Mouse (Mus musculus) neural tube, embryonic 12.5 days (tissue): Measurements from ENCODE around the gene 4921524J17Rik. TPM values are rescaled to one million over a fixed set of nuclear protein-coding genes. Genes with fewer than 3 reads are reported as not detected.

Experiments
- ATAC-seq: fragments of 200-750 bp; cut with Nextera tagmentation; 2 replicates; pipeline ENCODE4 v1.8.0; 2017; ENCODE audit warnings: low read depth, mild to moderate bottlenecking, moderate TSS enrichment, moderate library complexity; ENCODE audit not compliant: low FRiP score
- H3K27ac ChIP-seq: fragments of 300-500 bp; sonication (generic); 2 replicates; pipeline ENCODE4 v1.5.1; 2016
- H3K27me3 ChIP-seq: fragments of 300-500 bp; sonication (generic); replicated peaks from 2 replicates; pipeline ENCODE4 v1.6.1; 2016; ENCODE audit warnings: mild to moderate bottlenecking
- H3K36me3 ChIP-seq: fragments of 300-500 bp; sonication (generic); 2 replicates; pipeline ENCODE4 v1.6.1; 2016; ENCODE audit warnings: mild to moderate bottlenecking
- H3K4me1 ChIP-seq: fragments of 300-500 bp; sonication (generic); 2 replicates; pipeline ENCODE4 v1.6.1; 2016
- H3K4me2 ChIP-seq: fragments of 300-500 bp; sonication (generic); replicated peaks from 2 replicates; pipeline ENCODE4 v1.6.1; 2016; ENCODE audit warnings: mild to moderate bottlenecking
- H3K4me3 ChIP-seq: fragments of 300-500 bp; sonication (generic); 2 replicates; pipeline ENCODE4 v1.5.1; 2016
- H3K9ac ChIP-seq: fragments of 300-500 bp; sonication (generic); 2 replicates; pipeline ENCODE4 v1.6.1; 2016; ENCODE audit warnings: mild to moderate bottlenecking
- H3K9me3 ChIP-seq: fragments of 300-500 bp; sonication (generic); 2 replicates; pipeline ENCODE4 v1.6.1; 2016; ENCODE audit warnings: mild to moderate bottlenecking
- WGBS: fragments of 180-500 bp; shearing (Covaris S2); methylation state at CpG from one replicate; pipeline ENCODE4 v1.1.7; 2016; 5-methylcytosine and 5-hydroxymethylcytosine counted together
- polyA plus RNA-seq: library from polyadenylated mRNA; unstranded; fragments of >200 nt; fragmentation: Nextera tagmentation; extraction: Ambion mirVana; gene quantifications from 2 replicates; pipeline ENCODE4 v1.2.1, GENCODE M21; 2016

Gene 4921524J17Rik
- polyA plus RNA-seq, 1 experiment from 2014 or later, result 47.3 TPM

DNA sequence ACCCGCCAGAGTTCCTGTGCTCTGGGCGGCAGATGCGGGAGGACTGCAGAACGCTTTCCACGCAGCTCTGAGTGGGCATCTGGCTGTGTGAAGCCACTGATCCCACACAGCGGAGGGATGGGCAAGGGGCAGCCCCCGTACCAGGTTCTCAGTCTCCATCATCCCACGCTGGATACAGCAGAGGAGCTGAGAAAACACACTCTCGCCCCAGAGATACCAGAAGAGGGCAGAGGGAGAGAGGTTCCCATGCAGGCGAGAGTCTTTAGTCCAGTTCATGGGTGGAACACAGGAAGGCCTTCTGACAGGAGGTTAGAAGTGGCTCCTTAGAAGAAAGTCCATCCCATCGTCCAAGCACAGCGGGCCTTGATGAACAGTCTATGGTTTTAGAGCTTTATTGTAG is 2.2 kb upstream of the 4921524J17Rik start:
- 66% methylated on average over 12 of the region's 12 CpGs for WGBS
- no peak for ATAC-seq
- no peaks in the 10 kb centered on the region for H3K9me3 ChIP-seq
- H3K36me3 ChIP-seq, result no peaks in the 10 kb centered on the region
- no peak overlapping the region for H3K9ac ChIP-seq
- H3K4me3 ChIP-seq, result no peak overlapping the region
- peaks cover 11% of the 10 kb centered on the region for H3K4me1 ChIP-seq
- no peak overlapping the region for H3K4me2 ChIP-seq
- H3K27ac ChIP-seq, result no peak overlapping the region
- H3K27me3 ChIP-seq, result 0 out of 2 replicates have a peak, but pooled peaks cover 3% of the 10 kb centered on the region

DNA sequence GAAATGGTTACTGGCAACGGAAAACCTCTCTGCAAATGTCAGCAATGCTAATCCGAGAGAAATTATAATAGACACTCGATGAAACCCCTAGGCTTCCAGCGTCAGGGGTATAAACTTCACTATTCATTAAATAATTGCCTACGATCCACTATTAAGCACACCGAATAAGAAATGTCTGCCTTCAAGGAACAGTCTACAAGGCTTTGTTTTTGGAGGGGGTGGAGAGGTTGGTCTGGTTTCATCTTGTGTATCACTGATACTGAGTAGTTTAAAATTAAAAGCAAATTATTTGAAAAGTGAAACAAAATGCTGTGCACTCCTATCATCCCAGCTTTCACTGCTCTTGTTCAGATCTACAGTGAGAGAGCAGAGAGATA is 372 bp upstream of the 4921524J17Rik start:
- Histone ChIP-seq H3K27ac (no peak overlapping the region), H3K27me3 (0 out of 2 replicates have a peak, but pooled peaks cover 3% of the 10 kb centered on the region), H3K4me2 (peak overlapping the region; percentile 61), H3K4me1 (peaks cover 19% of the 10 kb centered on the region), H3K36me3 (no peaks in the 10 kb centered on the region), H3K9ac (peak overlapping the region; percentile 81; the same call in 1 of the 2 replicates), H3K4me3 (peak overlapping the region; percentile 81), H3K9me3 (no peaks in the 10 kb centered on the region)
- 6% methylated on average over 6 of the region's 6 CpGs for WGBS
- ATAC-seq, result peak; percentile 67

DNA sequence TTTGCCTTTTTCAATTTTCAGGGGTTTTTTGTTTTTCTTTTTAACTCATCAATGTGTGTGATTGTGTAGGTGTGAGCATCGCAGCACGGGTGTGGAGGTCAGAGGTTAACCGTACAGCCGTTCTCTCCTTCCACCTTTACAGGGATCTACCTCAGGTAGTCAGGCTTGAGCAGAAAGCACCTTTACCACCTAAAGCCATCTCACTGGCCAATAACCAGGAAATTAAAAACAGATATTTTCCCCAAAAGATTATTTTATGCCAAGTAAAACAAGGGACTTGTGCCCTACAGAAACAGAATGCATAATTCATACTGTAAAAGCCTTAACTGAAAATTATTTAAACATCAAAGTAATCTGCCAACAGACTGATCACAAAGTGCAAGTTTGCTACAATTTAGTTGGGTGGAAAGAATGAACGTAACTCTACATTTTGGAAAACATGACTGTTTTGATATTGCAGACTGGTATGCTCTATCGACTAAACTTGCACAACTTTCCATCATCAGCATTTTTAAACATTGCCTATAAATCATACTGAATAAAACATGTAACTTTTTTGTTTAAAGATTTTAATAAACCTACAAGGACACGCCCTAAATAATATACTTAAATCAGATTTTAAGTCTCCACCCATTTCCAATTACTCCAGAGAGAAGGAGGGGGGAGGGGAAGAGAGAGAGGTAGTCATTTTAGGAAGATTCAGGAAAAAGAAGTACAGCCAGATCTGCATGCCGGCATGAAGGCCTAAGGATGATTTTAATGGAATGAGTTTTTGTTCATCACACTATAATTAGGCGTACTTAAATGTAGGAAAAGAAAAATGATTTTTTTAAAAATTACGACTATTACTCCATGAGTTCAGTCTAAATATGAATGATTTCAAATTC is 1.1 kb downstream of the 4921524J17Rik start:
- 20% methylated on average over 10 of the region's 10 CpGs for WGBS
- no peak for ATAC-seq

DNA sequence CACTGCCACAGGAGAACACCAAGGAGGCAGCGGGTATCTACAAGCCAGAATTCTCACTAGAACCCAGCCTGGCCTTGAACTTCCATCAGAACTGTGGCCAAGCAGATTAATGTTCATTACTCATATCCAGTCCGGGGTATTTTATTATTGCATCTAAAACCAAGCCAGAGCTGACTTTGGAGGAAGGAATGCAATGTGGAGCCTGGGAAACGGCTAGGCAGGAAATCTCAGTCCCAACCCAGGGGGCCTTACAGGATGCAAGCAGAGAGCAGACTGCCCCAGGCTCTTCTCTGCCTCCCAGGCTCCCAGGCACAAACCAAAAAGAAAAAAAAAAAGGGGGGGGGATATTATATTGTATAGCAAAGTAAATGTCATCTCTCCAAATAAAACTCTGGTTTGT is 1.8 kb downstream of the 4921524J17Rik start:
- H3K4me2 ChIP-seq, result peak overlapping the region; percentile 61
- H3K4me3 ChIP-seq, result peak overlapping the region; percentile 15; the same call in 1 of the 2 replicates
- no peak overlapping the region for H3K27ac ChIP-seq
- H3K4me1 ChIP-seq, result peaks cover 19% of the 10 kb centered on the region
- H3K9ac ChIP-seq, result no peak overlapping the region
- 0 out of 2 replicates have a peak, but pooled peaks cover 3% of the 10 kb centered on the region for H3K27me3 ChIP-seq
- H3K36me3 ChIP-seq, result no peaks in the 10 kb centered on the region
- ATAC-seq, result no peak
- 28% methylated on average over 3 of the region's 3 CpGs for WGBS
- H3K9me3 ChIP-seq, result no peaks in the 10 kb centered on the region

More for the DNA sequence above, 1.1 kb downstream of the 4921524J17Rik start:
- H3K4me1 ChIP-seq, result peaks cover 19% of the 10 kb centered on the region
- H3K27ac ChIP-seq, result no peak overlapping the region
- peak overlapping the region; percentile 81; the same call in 1 of the 2 replicates for H3K9ac ChIP-seq
- no peaks in the 10 kb centered on the region for H3K9me3 ChIP-seq
- H3K4me2 ChIP-seq, result peak overlapping the region; percentile 61
- H3K36me3 ChIP-seq, result no peaks in the 10 kb centered on the region
- 0 out of 2 replicates have a peak, but pooled peaks cover 3% of the 10 kb centered on the region for H3K27me3 ChIP-seq
- H3K4me3 ChIP-seq, result peak overlapping the region; percentile 81

GRCm38 (mm10) chr8:85429219-85429618 is 3.4 kb downstream of the 4921524J17Rik start:
- Histone ChIP-seq H3K4me1 (peaks cover 19% of the 10 kb centered on the region), H3K9me3 (no peaks in the 10 kb centered on the region), H3K4me3 (no peak overlapping the region), H3K36me3 (no peaks in the 10 kb centered on the region), H3K4me2 (peak overlapping the region; percentile 6; the same call in 1 of the 2 replicates), H3K27ac (no peak overlapping the region), H3K9ac (no peak overlapping the region), H3K27me3 (no peaks in the 10 kb centered on the region)
- ATAC-seq, result no peak
- 19% methylated on average over 4 of the region's 4 CpGs for WGBS

DNA sequence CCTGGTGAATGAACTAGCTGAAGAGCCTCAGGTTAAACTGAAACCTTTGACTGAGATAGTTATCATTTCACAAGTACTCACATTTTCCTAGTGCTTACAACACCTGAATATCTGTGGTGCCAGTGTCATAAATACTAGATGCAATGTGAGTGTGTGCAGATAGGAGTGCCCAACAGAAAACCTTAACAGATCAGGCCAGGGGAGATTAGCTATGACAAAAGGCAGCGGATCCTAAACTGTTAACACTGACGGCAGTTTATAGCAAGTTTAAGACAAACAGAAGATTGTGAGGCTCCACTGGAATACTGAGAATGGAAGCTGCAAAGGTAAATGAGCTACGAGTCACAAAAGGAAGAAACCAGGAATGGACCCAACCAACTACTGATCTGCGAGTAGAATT is 5.6 kb downstream of the 4921524J17Rik start:
- Histone ChIP-seq H3K4me3 (no peak overlapping the region), H3K36me3 (no peaks in the 10 kb centered on the region), H3K27me3 (no peaks in the 10 kb centered on the region), H3K4me2 (no peak overlapping the region), H3K9ac (no peak overlapping the region), H3K27ac (no peak overlapping the region), H3K9me3 (no peaks in the 10 kb centered on the region), H3K4me1 (peaks cover 19% of the 10 kb centered on the region)
- no peak for ATAC-seq
- WGBS, result 79% methylated on average over 4 of the region's 4 CpGs

DNA sequence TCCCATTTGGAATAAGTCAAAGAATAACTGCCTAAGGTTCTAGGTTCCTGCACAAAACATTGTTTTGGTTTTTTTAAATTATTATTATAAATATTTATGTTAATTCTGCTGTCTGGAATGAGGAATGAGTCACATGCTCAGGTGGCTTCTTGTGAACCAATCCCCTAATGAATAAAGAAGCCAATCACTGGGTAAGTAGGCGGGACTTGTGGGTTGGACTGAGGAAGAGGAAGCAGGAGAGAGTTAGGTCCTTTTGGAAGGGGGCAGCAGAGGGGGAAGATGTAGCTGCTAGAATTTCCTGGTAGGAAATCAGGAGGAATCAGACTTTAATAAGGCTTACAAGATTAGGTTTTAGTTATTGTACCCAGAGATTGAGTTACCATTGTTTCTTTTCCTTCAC is 11.3 kb downstream of the 4921524J17Rik start:
- no peak overlapping the region for H3K4me2 ChIP-seq
- no peaks in the 10 kb centered on the region for H3K4me1 ChIP-seq
- H3K9ac ChIP-seq, result no peak overlapping the region
- H3K27ac ChIP-seq, result no peak overlapping the region
- H3K4me3 ChIP-seq, result no peak overlapping the region
- H3K9me3 ChIP-seq, result no peaks in the 10 kb centered on the region
- peaks cover 7% of the 10 kb centered on the region for H3K36me3 ChIP-seq
- ATAC-seq, result no peak
- 93% methylated on average over 1 of the region's 1 CpGs for WGBS
- H3K27me3 ChIP-seq, result no peaks in the 10 kb centered on the region

DNA sequence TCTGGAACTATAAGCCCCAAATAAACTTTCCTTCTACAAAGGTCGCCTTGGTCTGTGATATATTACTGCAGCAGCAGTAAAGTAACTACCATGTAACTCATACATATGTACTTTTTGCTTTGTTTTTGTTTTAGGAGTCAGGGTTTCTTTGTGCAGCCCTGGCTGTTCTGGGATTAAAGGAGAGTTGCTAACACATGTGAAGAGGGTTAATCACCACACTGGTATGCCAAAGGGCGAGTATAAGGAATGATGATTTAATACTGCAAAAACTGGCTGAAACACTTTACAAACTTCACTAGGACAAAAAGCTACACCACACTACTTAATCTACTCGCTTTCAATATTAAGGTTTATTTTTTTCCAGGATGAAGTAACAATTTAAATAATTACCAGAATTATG is 24.1 kb downstream of the 4921524J17Rik start:
- peaks cover 9% of the 10 kb centered on the region; the same call in 1 of the 2 replicates for H3K4me1 ChIP-seq
- no peak overlapping the region for H3K4me2 ChIP-seq
- H3K36me3 ChIP-seq, result 0 out of 2 replicates have a peak, but pooled peaks cover 6% of the 10 kb centered on the region
- no peak overlapping the region for H3K27ac ChIP-seq
- H3K9me3 ChIP-seq, result no peaks in the 10 kb centered on the region
- 74% methylated on average over 3 of the region's 3 CpGs for WGBS
- no peak overlapping the region for H3K9ac ChIP-seq
- no peaks in the 10 kb centered on the region for H3K27me3 ChIP-seq
- ATAC-seq, result no peak
- no peak overlapping the region for H3K4me3 ChIP-seq

GRCm38 (mm10) chr8:85408053-85408505 is 24.6 kb downstream of the 4921524J17Rik start:
- H3K9me3 ChIP-seq, result no peaks in the 10 kb centered on the region
- WGBS, result 65% methylated on average over 7 of the region's 7 CpGs
- no peak overlapping the region for H3K4me3 ChIP-seq
- peaks cover 9% of the 10 kb centered on the region; the same call in 1 of the 2 replicates for H3K4me1 ChIP-seq
- H3K4me2 ChIP-seq, result no peak overlapping the region
- H3K36me3 ChIP-seq, result 0 out of 2 replicates have a peak, but pooled peaks cover 6% of the 10 kb centered on the region
- no peak overlapping the region for H3K9ac ChIP-seq
- no peak for ATAC-seq
- H3K27me3 ChIP-seq, result no peaks in the 10 kb centered on the region
- H3K27ac ChIP-seq, result no peak overlapping the region

- Histone ChIP-seq H3K4me1 (peaks cover 9% of the 10 kb centered on the region; the same call in 1 of the 2 replicates), H3K9ac (no peak overlapping the region), H3K9me3 (no peaks in the 10 kb centered on the region), H3K36me3 (0 out of 2 replicates have a peak, but pooled peaks cover 6% of the 10 kb centered on the region), H3K27ac (no peak overlapping the region), H3K4me2 (no peak overlapping the region), H3K4me3 (no peak overlapping the region), H3K27me3 (no peaks in the 10 kb centered on the region)
- 56% methylated on average over 10 of the region's 10 CpGs for WGBS
- no peak for ATAC-seq
Measured at GRCm38 (mm10) chr8:85405961-85406360, 26.7 kb downstream of the 4921524J17Rik start.

DNA sequence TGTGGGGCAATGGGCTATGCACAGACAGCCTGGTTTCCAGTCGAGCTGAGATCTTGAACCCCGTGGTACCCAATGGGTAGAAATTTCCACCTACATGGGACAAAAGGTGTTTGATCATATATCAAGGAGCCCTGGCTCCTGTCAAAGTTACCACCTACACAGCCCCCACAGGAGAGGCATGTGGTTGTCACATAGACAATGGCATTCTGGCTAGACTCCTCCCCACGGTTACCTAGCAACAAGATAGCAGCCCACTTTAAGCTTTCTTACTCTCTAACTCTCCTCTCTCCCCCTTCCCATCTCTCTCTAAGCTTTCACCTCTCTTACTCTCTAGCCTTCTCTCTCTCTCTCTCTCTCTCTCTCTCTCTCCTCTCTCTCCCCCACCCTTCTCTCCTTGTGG is 27.2 kb downstream of the 4921524J17Rik start:
- no peak overlapping the region for H3K27ac ChIP-seq
- WGBS, result 37% methylated on average over 3 of the region's 3 CpGs
- ATAC-seq, result no peak
- peaks cover 9% of the 10 kb centered on the region; the same call in 1 of the 2 replicates for H3K4me1 ChIP-seq
- no peaks in the 10 kb centered on the region for H3K9me3 ChIP-seq
- no peak overlapping the region for H3K9ac ChIP-seq
- H3K4me3 ChIP-seq, result no peak overlapping the region
- H3K27me3 ChIP-seq, result no peaks in the 10 kb centered on the region
- H3K4me2 ChIP-seq, result no peak overlapping the region
- H3K36me3 ChIP-seq, result 0 out of 2 replicates have a peak, but pooled peaks cover 6% of the 10 kb centered on the region

- Histone ChIP-seq H3K27ac (no peak overlapping the region), H3K4me1 (no peaks in the 10 kb centered on the region), H3K4me2 (no peak overlapping the region), H3K4me3 (no peak overlapping the region), H3K9me3 (no peaks in the 10 kb centered on the region), H3K9ac (no peak overlapping the region), H3K27me3 (no peaks in the 10 kb centered on the region), H3K36me3 (no peaks in the 10 kb centered on the region)
- WGBS, result 89% methylated on average over 4 of the region's 4 CpGs
- no peak for ATAC-seq
Measured at GRCm38 (mm10) chr8:85398548-85398947, 34.1 kb downstream of the 4921524J17Rik start.
